Mouse (Mus musculus) lung, postnatal 25 days (tissue): ENCODE measurements at regions not wholly inside any gene's neighbourhood (a gene's known extent, or its start where the extent isn't known, plus 50 kb on each side); places are given as distances from the start of the nearest gene placed in this dataset.

Source experiments
- DNase-seq: peaks from one replicate; pipeline ENCODE4 v3.0.0; 2022; ENCODE audit warnings: low spot score

DNA sequence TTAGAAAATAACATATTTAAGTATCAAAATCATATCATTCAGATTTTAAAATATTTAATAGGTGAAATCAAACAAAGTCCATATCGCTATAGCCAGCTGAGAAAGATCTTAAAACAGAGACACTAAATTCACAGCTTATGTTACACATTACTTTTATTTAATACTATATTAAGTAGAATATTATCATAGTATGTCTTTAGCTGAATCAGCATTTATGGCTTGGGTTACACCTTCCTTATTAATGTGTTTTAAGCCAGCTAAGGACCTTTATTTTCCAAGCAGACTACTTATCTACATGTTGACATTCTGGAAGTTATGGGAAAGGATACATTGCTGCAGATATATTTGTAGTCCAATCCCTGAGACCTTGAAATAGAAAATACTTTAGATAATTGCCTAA, 684.9 kb upstream of the Adgrl4 start:
- no peak for DNase-seq

DNA sequence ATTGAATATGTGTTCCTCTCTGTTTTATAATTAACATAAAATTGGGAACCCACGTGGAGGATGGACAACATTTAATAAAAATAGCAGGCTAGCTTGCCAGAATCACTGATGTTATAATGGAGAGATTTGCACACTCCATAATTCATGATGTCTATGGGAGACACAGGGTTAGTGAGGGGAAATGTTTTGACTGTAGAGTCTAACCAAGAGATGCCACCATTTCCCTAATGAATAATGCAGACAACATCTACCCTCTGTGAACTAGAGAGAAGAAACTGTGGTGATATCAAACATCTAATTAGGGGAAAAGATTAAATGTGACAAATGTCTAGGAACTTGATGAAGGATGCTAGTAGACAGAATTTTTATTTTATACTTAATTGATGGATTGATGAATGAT, 677.8 kb upstream of the Adgrl4 start:
- no peak for DNase-seq

DNA sequence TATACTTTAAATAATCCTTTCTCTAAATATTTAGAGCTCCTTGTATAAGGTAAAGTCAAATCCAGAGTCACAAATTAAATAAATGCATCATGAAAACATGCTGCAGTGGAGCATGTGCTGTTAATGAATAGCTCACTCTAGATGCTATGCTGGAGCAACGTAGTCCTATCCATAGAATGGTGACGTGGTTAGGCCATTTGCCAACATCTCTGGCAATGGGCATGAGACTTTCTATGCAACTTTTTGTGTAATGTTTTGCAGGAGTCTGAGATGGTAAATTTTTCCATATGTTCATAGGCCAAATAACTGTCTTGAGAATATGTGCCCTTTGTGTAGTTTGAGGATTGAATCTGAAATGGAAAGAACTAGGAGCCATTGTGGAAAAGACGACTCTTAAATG, 653.1 kb upstream of the Adgrl4 start:
- no peak for DNase-seq

DNA sequence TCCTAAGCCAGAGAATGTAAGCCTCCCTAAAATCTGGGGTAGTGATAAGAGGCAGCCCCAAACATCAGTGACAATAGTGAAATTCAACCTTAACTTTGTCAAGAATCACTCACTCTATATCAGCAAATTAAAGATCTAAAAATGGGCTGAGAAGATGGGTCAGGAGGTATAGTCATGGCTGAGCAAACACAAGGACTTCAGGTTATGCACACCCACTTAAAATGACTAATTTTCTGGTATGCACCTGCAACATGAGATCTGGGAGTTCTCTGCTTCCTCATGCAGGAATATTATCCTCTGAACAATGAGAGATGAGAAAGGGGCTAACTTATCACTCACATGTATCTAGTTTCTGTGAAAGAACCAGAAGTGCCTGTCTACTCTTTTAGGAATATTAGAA, 619.9 kb upstream of the Adgrl4 start:
- DNase-seq: no peak

DNA sequence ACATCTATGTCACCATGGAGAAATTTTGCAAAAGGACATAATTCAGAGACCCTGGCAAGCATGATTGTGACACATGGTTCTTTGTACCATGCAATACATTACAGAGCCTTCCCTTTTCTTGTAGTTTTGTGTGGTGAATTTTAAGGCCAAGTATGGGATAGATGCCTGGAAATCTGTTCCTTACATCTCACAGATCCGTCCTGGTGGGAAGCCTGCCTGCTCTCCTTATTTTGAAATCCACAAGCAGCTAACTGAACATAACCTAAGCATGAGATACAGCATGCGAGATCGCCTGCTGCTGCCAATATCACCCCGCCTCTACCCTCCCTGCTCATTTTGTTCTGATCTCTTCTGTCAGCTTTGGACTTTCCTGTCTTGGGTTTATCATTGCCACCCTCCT, 618.3 kb upstream of the Adgrl4 start:
- DNase-seq: no peak

DNA sequence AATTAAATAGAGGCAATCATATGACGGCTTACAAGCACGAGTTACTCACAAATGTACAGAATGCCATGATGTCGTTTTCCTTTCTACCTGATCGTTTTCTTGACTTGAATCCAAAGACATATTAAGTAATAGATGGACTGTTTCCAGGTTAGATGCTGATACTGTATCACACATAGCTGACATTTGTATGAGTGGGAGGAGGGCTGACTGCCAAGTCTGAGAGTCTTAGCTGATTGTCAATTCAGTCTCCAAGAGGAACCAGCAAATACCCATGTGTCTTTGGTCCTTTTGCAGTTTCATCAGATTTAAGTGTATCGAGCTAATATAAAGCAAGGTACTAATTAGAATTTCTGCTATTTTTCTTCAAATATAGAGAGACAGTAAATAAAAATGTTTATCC, 617.6 kb upstream of the Adgrl4 start:
- no peak for DNase-seq

DNA sequence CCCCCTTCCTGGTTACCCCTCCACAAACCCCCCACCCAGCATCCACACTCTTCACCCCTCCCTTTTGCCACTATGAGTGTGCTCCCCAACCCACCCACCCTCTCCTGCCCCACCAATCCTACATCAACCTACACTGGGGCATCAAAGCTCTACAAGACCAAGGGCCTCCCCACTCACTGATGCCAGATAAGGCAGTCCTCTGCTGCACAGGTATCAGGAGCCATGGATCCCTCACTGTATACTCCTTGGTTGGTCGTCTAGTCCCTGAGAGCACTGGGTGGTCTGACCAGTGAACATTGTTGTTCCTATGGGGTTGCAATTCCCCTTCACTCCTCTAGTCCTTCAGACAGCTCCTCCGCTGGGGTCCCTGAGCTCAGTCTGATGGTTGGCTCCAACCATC, 591.7 kb upstream of the Adgrl4 start:
- DNase-seq: no peak

DNA sequence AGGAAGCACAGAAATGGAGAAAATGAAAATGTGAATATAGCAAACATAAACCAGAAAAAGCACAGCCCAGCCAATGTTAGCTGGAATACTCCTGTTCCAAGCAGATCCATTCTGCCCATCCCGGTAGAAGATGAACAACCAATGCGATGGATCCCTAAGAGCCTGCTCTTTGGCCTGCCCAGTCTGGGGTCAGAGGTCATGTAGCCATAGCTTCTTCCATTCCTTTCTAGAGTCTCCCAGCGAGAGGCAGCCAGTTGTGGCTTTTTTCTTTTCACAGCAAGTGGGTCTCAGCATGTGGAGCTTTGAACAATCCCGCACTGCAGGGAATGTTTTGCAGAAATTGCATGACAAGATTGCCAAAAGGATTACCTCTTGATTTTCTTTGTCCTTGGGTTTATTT, 585.6 kb upstream of the Adgrl4 start:
- no peak for DNase-seq

DNA sequence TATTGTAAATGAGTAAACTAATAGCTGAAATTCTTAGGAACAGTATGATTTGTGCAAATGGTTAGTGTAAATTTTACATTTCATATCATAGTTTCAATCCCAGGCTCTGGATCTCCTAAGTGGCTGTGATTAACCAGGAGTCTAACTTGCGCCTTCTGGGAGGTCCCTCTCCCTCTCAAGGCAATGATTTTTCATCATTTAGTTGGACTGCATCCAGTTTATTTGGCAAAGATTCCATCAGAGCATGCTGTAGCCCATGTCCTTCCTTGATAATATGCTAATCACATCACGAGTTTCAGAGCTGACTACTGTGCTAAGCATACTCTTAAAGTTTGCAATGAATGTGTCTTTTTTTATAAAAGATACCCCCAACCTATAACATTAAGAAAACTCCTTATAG, 541.0 kb upstream of the Adgrl4 start:
- DNase-seq: no peak

DNA sequence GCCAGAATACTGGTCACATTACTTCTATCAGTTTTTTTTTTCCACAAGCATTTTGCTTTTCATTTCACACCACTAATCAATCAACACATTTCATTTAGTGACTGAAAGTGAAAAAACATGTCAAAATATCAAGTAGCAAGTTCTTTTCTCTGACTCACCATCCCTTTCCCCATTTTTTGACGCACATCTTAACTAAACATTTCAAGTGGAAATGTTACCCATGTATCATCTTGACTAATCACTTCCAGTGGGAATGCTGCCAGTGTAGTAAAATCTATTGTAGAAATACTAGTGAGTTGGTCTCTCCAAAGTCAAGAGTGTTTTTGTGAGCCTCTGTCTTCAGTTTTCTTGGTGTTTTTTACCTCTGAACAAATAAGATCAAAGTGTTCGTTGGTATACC, 527.6 kb upstream of the Adgrl4 start:
- no peak for DNase-seq

DNA sequence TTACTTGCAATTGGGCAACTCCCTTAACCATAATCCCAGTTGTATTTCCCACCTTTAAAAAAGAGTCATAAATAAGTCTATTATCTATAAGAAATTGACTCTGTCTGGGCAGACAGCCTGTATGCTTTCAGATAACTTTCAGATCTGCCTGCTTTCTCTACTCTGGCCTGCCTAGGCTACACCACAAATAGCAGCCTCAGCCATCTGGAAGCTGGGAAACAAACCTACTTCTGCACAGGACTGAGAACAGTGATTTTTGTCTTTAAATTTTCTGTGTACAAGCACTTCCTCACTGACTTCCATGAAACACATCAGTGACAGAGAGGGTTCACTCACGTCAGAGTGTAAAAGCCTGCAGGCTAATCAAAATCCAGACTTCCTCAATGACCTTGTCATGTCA, 482.8 kb upstream of the Adgrl4 start:
- DNase-seq: no peak

DNA sequence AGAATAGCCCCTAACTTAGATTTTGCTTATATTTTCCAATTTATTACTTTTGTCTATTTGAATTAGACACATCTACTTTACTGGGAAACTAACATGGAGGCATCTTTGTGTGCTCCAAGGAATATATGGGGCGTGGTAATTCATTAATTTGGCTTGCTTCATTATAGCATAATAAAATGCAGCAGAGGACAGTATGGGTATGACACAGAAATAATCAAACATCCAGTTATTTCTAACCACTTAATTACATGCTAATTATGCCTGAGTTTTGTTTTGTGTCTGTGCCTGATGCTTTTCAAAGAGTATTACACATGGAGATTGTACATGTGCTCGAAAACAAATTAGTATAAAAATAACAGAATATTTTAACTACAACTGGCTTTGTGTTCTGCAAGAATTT, 438.0 kb upstream of the Adgrl4 start:
- no peak for DNase-seq

DNA sequence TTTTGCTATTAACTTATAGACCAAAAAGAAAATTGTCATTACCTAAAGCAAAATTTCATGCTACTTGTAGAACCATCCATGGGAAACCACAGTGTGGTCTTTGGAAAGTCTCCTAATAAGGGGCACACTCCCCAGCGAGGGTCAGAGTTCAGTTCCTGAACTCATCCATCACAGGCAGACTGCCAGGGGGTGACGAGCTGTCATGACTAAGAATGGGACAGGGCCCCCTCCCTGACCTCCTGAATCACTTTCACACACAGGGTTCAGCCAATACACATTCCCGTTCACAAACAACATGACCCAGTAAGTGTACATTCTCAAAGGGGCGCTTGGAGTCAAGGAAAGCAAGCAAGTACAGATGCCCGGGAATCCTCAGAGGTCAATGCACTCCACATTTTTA, 437.5 kb upstream of the Adgrl4 start:
- no peak for DNase-seq

DNA sequence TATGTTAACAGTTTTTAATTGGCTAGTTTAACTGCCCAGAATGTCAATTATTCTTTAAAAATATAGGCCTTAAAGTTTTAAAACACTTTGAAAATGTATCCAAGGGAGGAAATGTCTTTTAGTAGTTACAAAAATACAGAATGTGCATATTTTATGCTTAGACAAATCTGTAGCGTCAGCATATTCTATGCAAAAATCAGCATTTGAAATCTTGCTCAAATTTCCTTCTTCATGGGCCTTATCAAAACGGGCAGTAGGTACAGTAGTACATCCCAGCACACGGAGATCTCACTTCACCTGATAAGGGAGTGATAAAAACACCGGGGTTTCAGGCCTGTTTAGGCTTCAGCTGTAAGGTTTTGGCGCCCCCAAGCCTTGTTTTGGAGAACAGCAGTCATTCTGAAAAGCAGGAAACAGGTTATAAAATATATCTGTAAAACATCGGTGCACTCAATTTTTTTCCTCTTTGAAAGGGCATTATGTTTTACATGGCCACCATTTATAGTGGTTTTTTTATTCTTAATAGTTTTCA, 435.7 kb upstream of the Adgrl4 start:
- DNase-seq: no peak

DNA sequence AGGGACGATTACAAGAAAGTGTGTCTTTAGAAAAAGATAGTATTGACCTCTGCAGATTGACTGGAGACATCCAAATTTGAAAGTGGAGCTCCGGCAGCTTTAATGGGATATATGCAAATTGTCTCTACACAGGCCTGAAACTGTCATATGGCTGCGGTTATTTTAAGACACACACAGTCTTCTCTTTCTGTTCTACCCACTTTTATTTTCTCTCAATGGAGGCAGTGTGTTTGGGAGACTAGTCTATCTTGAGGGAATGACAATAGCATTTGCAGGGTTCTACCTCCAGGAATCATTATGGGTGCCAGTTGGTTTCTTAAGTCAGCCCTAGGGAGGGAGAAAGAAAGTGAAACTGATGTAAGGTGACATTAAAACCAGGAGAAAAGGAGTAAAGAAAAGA, 434.2 kb upstream of the Adgrl4 start:
- no peak for DNase-seq

DNA sequence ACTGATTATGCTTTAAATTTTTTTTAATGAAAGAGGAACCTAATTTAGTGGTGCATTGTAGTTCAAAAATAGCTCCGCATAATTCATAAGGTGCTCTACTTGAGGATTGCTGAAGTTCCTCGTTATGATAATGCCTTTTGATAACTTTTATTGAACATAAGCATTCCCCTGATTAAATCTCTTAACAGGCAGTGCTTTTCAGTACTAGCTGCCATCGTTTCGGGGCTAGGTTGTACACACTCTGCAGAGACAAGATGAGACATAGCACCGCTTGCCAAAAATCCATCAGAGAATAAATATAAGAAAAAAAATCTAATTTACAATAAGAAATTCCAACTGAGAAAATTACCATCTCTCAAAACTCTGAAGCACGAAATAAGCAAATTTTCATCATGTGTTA, 433.7 kb upstream of the Adgrl4 start:
- DNase-seq: no peak

DNA sequence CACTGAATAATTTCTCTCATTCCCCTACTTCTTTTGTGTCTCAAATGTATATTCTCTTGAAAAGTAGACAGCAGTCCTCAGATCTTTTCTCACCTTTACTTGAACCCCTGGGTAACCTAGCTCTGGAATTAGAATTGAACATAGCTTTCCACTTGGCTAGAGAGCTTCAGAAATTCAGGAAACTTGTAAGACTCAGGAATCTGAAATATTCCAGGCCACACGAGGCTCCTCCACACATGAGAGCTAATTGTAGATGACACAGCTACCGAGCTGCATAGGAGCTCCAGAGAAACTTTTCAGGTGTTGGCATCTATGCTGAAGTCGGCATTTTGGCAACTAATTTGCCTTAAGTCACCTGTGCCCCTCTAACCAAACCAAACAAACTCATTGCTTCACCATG, 417.7 kb upstream of the Adgrl4 start:
- no peak for DNase-seq

DNA sequence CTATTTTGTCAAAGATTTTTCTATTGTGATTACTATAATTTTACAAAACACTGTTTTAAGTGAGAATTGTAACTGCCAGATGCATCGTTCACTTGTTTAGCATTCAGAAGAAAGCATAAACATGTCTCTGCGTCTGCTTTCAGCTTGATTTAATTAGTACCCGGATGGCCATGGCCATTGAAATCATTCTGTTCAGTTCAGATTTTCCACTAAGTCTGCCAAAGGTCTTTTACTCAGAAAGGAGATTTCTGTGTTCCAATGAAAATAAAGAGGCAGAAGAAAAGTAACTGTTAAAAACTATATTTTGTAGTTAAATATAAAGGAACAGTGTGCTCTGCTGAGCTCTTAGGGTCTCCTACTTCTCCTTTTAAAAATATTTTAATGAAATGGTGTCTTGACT, 380.2 kb upstream of the Adgrl4 start:
- no peak for DNase-seq

DNA sequence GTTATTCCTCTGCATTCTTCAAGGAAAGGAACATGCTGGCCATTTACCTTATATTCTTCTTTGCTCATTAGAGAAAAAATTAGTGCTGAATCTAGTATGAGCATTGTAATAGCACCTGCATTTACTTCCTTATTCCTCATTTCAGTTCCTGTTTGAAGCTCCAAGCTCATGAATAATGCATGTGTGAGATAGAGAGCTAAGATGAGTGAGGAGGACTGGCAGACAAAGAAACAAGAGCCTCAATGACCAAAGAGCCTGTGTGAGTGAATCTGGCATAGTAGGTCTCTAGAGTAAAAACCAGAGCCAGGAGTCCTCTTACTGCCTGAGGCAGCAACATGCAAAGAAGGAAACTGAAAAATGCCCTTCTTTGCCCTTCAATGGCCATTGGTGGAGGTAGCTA, 365.4 kb upstream of the Adgrl4 start:
- DNase-seq: no peak

DNA sequence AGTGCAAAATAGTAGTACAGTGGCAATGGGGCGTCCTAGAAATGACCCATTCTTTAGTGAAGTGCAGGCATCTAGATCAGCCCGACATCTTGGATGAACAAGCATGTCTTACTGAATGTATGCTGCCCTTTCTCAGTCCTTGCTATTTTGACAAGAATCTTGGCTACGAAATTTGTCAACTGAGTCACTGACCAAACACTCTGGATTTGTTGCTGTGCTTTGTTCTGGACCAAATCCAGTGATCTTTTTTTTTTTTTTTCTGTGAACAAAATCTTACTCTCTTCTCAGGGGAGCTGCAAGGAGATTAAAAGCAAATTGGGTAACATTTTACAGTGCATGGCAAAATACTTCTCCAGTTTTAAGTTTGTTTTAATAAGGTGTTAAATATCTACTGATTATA, 320.9 kb upstream of the Adgrl4 start:
- DNase-seq: no peak

DNA sequence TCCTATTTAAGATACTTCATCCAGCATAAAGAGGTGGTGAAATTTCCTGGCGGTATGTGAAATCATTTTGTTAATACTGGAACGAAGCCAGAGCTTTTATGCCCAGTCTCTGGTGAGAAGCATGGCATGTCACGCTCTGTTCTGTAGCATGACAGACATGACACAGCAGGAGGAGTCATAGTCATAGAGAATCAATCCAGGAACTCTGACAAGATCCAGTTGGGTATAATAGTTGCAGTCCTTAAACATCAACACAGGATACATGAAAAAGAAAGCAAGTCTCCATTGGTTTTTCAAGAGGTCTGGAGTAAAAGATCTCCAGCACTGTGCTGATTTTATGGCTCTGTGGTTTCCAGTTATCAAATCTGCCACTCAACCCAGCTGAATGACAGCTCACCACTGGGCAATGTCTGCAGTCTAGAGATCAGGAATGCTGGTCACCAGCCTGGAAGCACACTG, 320.1 kb upstream of the Adgrl4 start:
- DNase-seq: no peak

DNA sequence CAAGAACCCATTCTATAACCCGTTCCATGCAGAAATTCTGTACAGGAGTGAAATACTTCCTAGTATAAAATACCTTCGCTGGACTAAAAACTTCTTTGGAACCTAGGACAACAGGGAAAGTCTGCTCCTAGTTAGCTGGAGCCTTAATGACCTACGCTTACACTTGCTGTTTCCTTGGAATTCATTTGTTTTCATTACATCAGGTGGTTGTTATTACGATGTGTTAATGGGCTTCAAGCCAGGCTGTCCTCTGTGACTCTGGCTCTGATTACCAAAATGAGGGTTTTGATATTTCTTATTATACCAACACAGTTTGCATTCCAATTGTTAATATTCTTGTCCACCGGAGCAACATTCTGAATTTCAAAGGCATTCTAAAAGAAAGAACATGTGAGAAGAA, 313.6 kb upstream of the Adgrl4 start:
- DNase-seq: no peak

DNA sequence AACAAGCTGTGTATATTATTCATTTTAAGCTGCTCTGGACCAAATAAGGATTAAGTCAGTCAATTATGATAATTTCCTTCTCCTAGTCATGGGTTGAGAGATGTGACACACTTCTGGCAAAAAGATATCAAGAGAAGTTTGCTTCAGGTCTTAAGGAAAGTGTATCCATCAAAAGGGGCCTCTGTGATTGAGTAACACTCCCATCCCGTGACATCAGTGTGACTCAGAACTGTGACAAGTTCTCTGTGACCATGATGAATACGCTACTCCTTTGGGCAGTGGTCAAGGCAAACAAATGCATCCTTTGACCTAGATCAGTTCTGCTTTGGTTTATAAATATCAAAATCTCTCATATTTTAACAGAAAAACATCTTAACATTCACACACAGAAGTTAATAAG, 290.8 kb upstream of the Adgrl4 start:
- DNase-seq: no peak

DNA sequence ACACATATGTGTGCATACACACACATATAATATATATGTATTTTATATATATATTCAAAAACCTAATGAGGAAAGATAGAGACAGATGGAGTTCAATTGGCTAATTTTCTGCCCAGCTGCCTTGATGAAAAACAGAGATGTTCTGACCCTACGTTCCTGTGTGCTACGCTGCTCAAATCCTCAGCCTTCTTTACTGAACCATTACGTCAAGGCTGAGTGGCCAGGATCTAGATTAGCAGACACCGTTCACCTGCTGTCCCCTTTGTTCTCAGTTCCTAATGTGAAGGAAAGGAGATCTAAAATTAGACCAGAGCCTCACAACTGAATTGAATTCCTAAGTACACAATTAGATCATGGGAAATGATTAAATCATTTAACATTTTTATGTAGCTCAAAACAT, 284.3 kb upstream of the Adgrl4 start:
- DNase-seq: no peak

DNA sequence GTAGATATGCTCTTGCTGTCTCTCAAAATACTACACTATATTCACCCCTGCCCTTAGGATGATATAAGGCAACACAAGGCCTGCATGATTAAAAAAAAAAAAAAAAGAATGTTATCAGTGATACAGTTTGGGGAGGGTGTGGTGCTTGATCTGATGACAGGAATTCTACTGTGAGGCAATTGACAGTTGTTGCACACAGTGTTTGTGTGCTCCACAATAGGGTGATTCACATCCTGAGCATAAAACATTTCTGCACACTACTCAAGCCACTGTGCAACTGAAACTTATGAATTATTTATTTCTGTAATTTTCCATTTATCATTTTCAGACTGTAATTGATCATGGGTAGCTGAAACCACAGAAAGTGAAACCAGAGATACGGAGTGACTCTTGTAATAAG, 277.2 kb upstream of the Adgrl4 start:
- DNase-seq: no peak
